Mouse (Mus musculus) midbrain, embryonic 11.5 days (tissue): ENCODE measurements around the gene Pld5. TPM values are rescaled to one million over a fixed set of nuclear protein-coding genes. Genes with fewer than 3 reads are reported as not detected.

ENCODE experiments used
- ATAC-seq: fragments of 200-750 bp; cut with Nextera tagmentation; 2 replicates; pipeline ENCODE4 v1.8.0; 2017; ENCODE audit warnings: moderate TSS enrichment, moderate library complexity; ENCODE audit not compliant: low FRiP score
- DNase-seq: peaks from one replicate; pipeline ENCODE4 v3.0.0; 2015; ENCODE audit warnings: low spot score; ENCODE audit errors: missing footprints
- H3K27ac ChIP-seq: fragments of 300-500 bp; sonication (generic); 2 replicates; pipeline ENCODE4 v1.5.1; 2014; ENCODE audit warnings: low read depth, low read length
- H3K27me3 ChIP-seq: fragments of 300-500 bp; sonication (generic); 2 replicates; pipeline ENCODE4 v1.6.1; 2014; ENCODE audit warnings: mild to moderate bottlenecking, low read length, moderate library complexity, mixed read lengths; ENCODE audit not compliant: control insufficient read depth, insufficient read depth
- H3K36me3 ChIP-seq: fragments of 300-500 bp; sonication (generic); 2 replicates; pipeline ENCODE4 v1.6.1; 2014; ENCODE audit warnings: mild to moderate bottlenecking, low read length, moderate library complexity, mixed read lengths; ENCODE audit not compliant: control insufficient read depth, insufficient read depth
- H3K4me1 ChIP-seq: fragments of 300-500 bp; sonication (generic); 2 replicates; pipeline ENCODE4 v1.6.1; 2014; ENCODE audit warnings: low read length; ENCODE audit not compliant: control insufficient read depth, insufficient read depth
- H3K4me2 ChIP-seq: fragments of 300-500 bp; sonication (generic); 2 replicates; pipeline ENCODE4 v1.6.1; 2014; ENCODE audit warnings: mild to moderate bottlenecking, moderate library complexity
- H3K4me3 ChIP-seq: fragments of 300-500 bp; sonication (generic); 2 replicates; pipeline ENCODE4 v1.5.1; 2014; ENCODE audit warnings: low read depth, low read length
- H3K9ac ChIP-seq: fragments of 300-500 bp; sonication (generic); 2 replicates; pipeline ENCODE4 v1.6.1; 2014; ENCODE audit warnings: low read length
- H3K9me3 ChIP-seq: fragments of 300-500 bp; sonication (generic); 2 replicates; pipeline ENCODE4 v1.6.1; 2016; ENCODE audit warnings: low read length; ENCODE audit not compliant: control insufficient read depth
- WGBS: fragments of 180-500 bp; shearing (Covaris S2); extraction: QIAGEN DNeasy Blood & Tissue Kit; methylation state at CpG from one replicate; pipeline ENCODE4 v1.1.7; 2014; 5-methylcytosine and 5-hydroxymethylcytosine counted together
- polyA plus RNA-seq: library from polyadenylated mRNA; unstranded; fragments of >200 nt; fragmentation: Nextera tagmentation; extraction: Ambion mirVana; gene quantifications from 2 replicates; pipeline ENCODE4 v1.2.1, GENCODE M21; 2014

The Pld5 gene
- polyA plus RNA-seq, 1 experiment from 2014 or later: 0.75 TPM

GRCm38 (mm10) chr1:176115604-176116003 is 159.5 kb downstream of the Pld5 start:
- no peaks in the 10 kb centered on the region for H3K4me1 ChIP-seq
- H3K4me3 ChIP-seq: no peak overlapping the region
- DNase-seq (no peak), ATAC-seq (no peak)
- no peak overlapping the region for H3K9ac ChIP-seq
- H3K27ac ChIP-seq: no peak overlapping the region
- no peaks in the 10 kb centered on the region for H3K36me3 ChIP-seq
- no peaks in the 10 kb centered on the region for H3K27me3 ChIP-seq
- no peaks in the 10 kb centered on the region for H3K9me3 ChIP-seq
- WGBS: 86% methylated on average over 4 of the region's 4 CpGs
- H3K4me2 ChIP-seq: no peak overlapping the region

- Histone ChIP-seq H3K36me3 (no peaks in the 10 kb centered on the region), H3K4me2 (no peak overlapping the region), H3K4me3 (no peak overlapping the region), H3K9ac (no peak overlapping the region), H3K27ac (no peak overlapping the region), H3K27me3 (no peaks in the 10 kb centered on the region), H3K4me1 (peaks cover 2% of the 10 kb centered on the region; the same call in 1 of the 2 replicates), H3K9me3 (no peaks in the 10 kb centered on the region)
- ATAC-seq (peak; percentile 85), DNase-seq (no peak)
- WGBS: 41% methylated on average over 7 of the region's 7 CpGs
These were observed 176.3 kb downstream of the Pld5 start for GRCm38 (mm10) chr1:176098685-176099320.

GRCm38 (mm10) chr1:176092119-176092518 is 183.0 kb downstream of the Pld5 start:
- Histone ChIP-seq H3K27me3 (no peaks in the 10 kb centered on the region), H3K36me3 (no peaks in the 10 kb centered on the region), H3K27ac (no peak overlapping the region), H3K4me1 (no peaks in the 10 kb centered on the region), H3K9ac (no peak overlapping the region), H3K4me3 (no peak overlapping the region), H3K9me3 (no peaks in the 10 kb centered on the region), H3K4me2 (no peak overlapping the region)
- WGBS: 73% methylated on average over 2 of the region's 2 CpGs
- ATAC-seq: no peak
- DNase-seq: no peak

- Histone ChIP-seq H3K27ac (no peak overlapping the region), H3K9me3 (no peaks in the 10 kb centered on the region), H3K9ac (no peak overlapping the region), H3K4me2 (no peak overlapping the region), H3K4me3 (no peak overlapping the region), H3K27me3 (no peaks in the 10 kb centered on the region), H3K4me1 (no peaks in the 10 kb centered on the region), H3K36me3 (no peaks in the 10 kb centered on the region)
- ATAC-seq: no peak
- no peak for DNase-seq
- 93% methylated on average over 3 of the region's 3 CpGs for WGBS
These were observed 185.7 kb downstream of the Pld5 start for GRCm38 (mm10) chr1:176089382-176089781.

GRCm38 (mm10) chr1:176085952-176086648 is 189.0 kb downstream of the Pld5 start:
- Histone ChIP-seq H3K4me3 (no peak overlapping the region), H3K9ac (no peak overlapping the region), H3K36me3 (no peaks in the 10 kb centered on the region), H3K27me3 (no peaks in the 10 kb centered on the region), H3K4me1 (no peaks in the 10 kb centered on the region), H3K4me2 (no peak overlapping the region), H3K27ac (no peak overlapping the region), H3K9me3 (no peaks in the 10 kb centered on the region)
- ATAC-seq: no peak
- DNase-seq: no peak
- WGBS: 83% methylated on average over 13 of the region's 13 CpGs

- no peak overlapping the region for H3K4me3 ChIP-seq
- no peak overlapping the region for H3K27ac ChIP-seq
- no peak overlapping the region for H3K9ac ChIP-seq
- H3K4me1 ChIP-seq: no peaks in the 10 kb centered on the region
- H3K36me3 ChIP-seq: no peaks in the 10 kb centered on the region
- no peak overlapping the region for H3K4me2 ChIP-seq
- no peaks in the 10 kb centered on the region for H3K27me3 ChIP-seq
- no peak for ATAC-seq
- no peaks in the 10 kb centered on the region for H3K9me3 ChIP-seq
- WGBS: 76% methylated on average over 4 of the region's 4 CpGs
- DNase-seq: no peak
These were observed 192.8 kb downstream of the Pld5 start for GRCm38 (mm10) chr1:176082306-176082705.

- Histone ChIP-seq H3K4me2 (no peak overlapping the region), H3K4me1 (no peaks in the 10 kb centered on the region), H3K27me3 (no peaks in the 10 kb centered on the region), H3K4me3 (no peak overlapping the region), H3K9ac (no peak overlapping the region), H3K9me3 (no peaks in the 10 kb centered on the region), H3K27ac (no peak overlapping the region), H3K36me3 (no peaks in the 10 kb centered on the region)
- ATAC-seq (0 out of 2 replicates have a peak, but pooled peaks have one; percentile 44), DNase-seq (no peak)
- 75% methylated on average over 2 of the region's 2 CpGs for WGBS
These were observed 194.1 kb downstream of the Pld5 start for GRCm38 (mm10) chr1:176080969-176081368.

GRCm38 (mm10) chr1:176078410-176078809 is 196.7 kb downstream of the Pld5 start:
- no peaks in the 10 kb centered on the region for H3K4me1 ChIP-seq
- no peak for DNase-seq
- no peaks in the 10 kb centered on the region for H3K36me3 ChIP-seq
- no peak overlapping the region for H3K4me3 ChIP-seq
- no peaks in the 10 kb centered on the region for H3K27me3 ChIP-seq
- WGBS: 96% methylated on average over 7 of the region's 7 CpGs
- H3K9ac ChIP-seq: no peak overlapping the region
- no peaks in the 10 kb centered on the region for H3K9me3 ChIP-seq
- H3K27ac ChIP-seq: no peak overlapping the region
- ATAC-seq: no peak
- H3K4me2 ChIP-seq: no peak overlapping the region

- no peaks in the 10 kb centered on the region; the same call in 1 of the 2 replicates for H3K4me1 ChIP-seq
- DNase-seq: no peak
- no peak overlapping the region for H3K9ac ChIP-seq
- no peak overlapping the region for H3K4me2 ChIP-seq
- ATAC-seq: no peak
- no peaks in the 10 kb centered on the region for H3K36me3 ChIP-seq
- no peaks in the 10 kb centered on the region for H3K27me3 ChIP-seq
- no peak overlapping the region for H3K4me3 ChIP-seq
- no peaks in the 10 kb centered on the region for H3K9me3 ChIP-seq
- no peak overlapping the region for H3K27ac ChIP-seq
These were observed 198.3 kb downstream of the Pld5 start for GRCm38 (mm10) chr1:176076799-176077198.
